Mouse (Mus musculus): ENCODE measurements at regions not wholly inside any gene's neighbourhood (a gene's known extent, or its start where the extent isn't known, plus 50 kb on each side); places are given as distances from the start of the nearest gene placed in this dataset.

GRCm38 (mm10) chr12:64829662-64830249 is 88.0 kb upstream of the Gm527 start:
- Histone ChIP-seq H3K4me2 (replicated peaks; ENCODE audit: low read depth) (no peak overlapping the region), H3K4me3 (ENCODE audit: low read depth, low read length) (no peak overlapping the region), H3K27me3 (replicated peaks; ENCODE audit: control insufficient read depth, insufficient read depth, low read length) (no peaks in the 10 kb centered on the region), H3K4me1 (replicated peaks; ENCODE audit: control insufficient read depth, insufficient read depth, low read length) (no peaks in the 10 kb centered on the region), H3K36me3 (ENCODE audit: control insufficient read depth, insufficient read depth) (no peaks in the 10 kb centered on the region), H3K9ac (ENCODE audit: low read depth, low read length) (no peak overlapping the region), H3K9me3 (ENCODE audit: control insufficient read depth) (no peaks in the 10 kb centered on the region), H3K27ac (ENCODE audit: low read depth, low read length) (no peak overlapping the region)
- peak; percentile 41; the same call in 1 of the 2 replicates for ATAC-seq
- WGBS = 0% methylated on average over 1 of the region's 1 CpGs
- peak; percentile 85 for TF ChIP-seq CTCF (IDR thresholded peaks at IDR 0.05; ENCODE audit: low read depth)

- Histone ChIP-seq H3K36me3 (ENCODE audit: control insufficient read depth, insufficient read depth) (no peaks in the 10 kb centered on the region), H3K9me3 (ENCODE audit: control insufficient read depth) (no peaks in the 10 kb centered on the region), H3K4me1 (replicated peaks; ENCODE audit: control insufficient read depth, insufficient read depth, low read length) (no peaks in the 10 kb centered on the region), H3K4me2 (replicated peaks; ENCODE audit: low read depth) (no peak overlapping the region), H3K27ac (ENCODE audit: low read depth, low read length) (no peak overlapping the region), H3K27me3 (replicated peaks; ENCODE audit: control insufficient read depth, insufficient read depth, low read length) (no peaks in the 10 kb centered on the region), H3K4me3 (ENCODE audit: low read depth, low read length) (no peak overlapping the region), H3K9ac (ENCODE audit: low read depth, low read length) (no peak overlapping the region)
- TF ChIP-seq CTCF (IDR thresholded peaks at IDR 0.05; ENCODE audit: low read depth) = no peak
- no peak for ATAC-seq
- 68% methylated on average over 9 of the region's 9 CpGs for WGBS
These were observed 85.2 kb upstream of the Gm527 start for GRCm38 (mm10) chr12:64832313-64833151.

- H3K4me1 ChIP-seq (replicated peaks; ENCODE audit: control insufficient read depth, insufficient read depth, low read length) = no peaks in the 10 kb centered on the region
- H3K36me3 ChIP-seq (ENCODE audit: control insufficient read depth, insufficient read depth) = no peaks in the 10 kb centered on the region
- H3K27me3 ChIP-seq (replicated peaks; ENCODE audit: control insufficient read depth, insufficient read depth, low read length) = no peaks in the 10 kb centered on the region
- H3K9me3 ChIP-seq (ENCODE audit: control insufficient read depth) = no peaks in the 10 kb centered on the region
- H3K9ac ChIP-seq (ENCODE audit: low read depth, low read length) = no peak overlapping the region
- ATAC-seq = no peak
- H3K4me3 ChIP-seq (ENCODE audit: low read depth, low read length) = no peak overlapping the region
- H3K4me2 ChIP-seq (replicated peaks; ENCODE audit: low read depth) = no peak overlapping the region
- no peak for TF ChIP-seq CTCF (IDR thresholded peaks at IDR 0.05; ENCODE audit: low read depth)
- H3K27ac ChIP-seq (ENCODE audit: low read depth, low read length) = no peak overlapping the region
These were observed 60.0 kb upstream of the Gm527 start for GRCm38 (mm10) chr12:64857709-64858108.
